Mouse (Mus musculus) CH12.LX (cell line): ENCODE results near the gene Zc3h18. TPM values are rescaled to one million over a fixed set of nuclear protein-coding genes. Genes with fewer than 3 reads are reported as not detected.

ENCODE experiments used
- DNase-seq: peaks from one replicate; pipeline ENCODE4 v3.0.0-alpha.2; 2013; ENCODE audit errors: extremely low read depth
- H3K27ac ChIP-seq: 2 replicates; pipeline ENCODE4 v1.5.1; 2012; ENCODE audit warnings: low read depth, mild to moderate bottlenecking, control low read depth, moderate library complexity; ENCODE audit not compliant: insufficient read depth
- H3K27me3 ChIP-seq: replicated peaks from 2 replicates; pipeline ENCODE3; 2012; ENCODE audit warnings: inconsistent platforms
- H3K36me3 ChIP-seq, 2 experiments: replicated peaks in 1 of 2; 2 replicates each; pipeline versions ENCODE3 to v1.6.1; 2012; ENCODE audit warnings: inconsistent platforms in 1 of 2, low read length in 1 of 2, mild to moderate bottlenecking in 1 of 2, mixed read lengths in 1 of 2, moderate library complexity in 1 of 2; ENCODE audit not compliant: control insufficient read depth in 1 of 2, insufficient read depth in 1 of 2
- H3K4me1 ChIP-seq, 2 experiments: 2 replicates each; pipeline ENCODE4 v1.6.1; 2012; ENCODE audit warnings: inconsistent platforms in 1 of 2, moderate library complexity in 1 of 2; ENCODE audit not compliant: insufficient read depth in 2 of 2, control insufficient read depth in 1 of 2
- H3K4me2 ChIP-seq: 2 replicates; pipeline ENCODE4 v1.6.1; 2012; ENCODE audit warnings: low read depth, mild to moderate bottlenecking, control low read depth; ENCODE audit not compliant: poor library complexity, insufficient read depth, severe bottlenecking
- H3K4me3 ChIP-seq, 3 experiments: fragments of 150-350 bp in 1 of 3; sonication (generic) in 1 of 3; replicated peaks in 1 of 3; 2 replicates each; pipeline versions ENCODE3 to v1.5.1; 2011 to 2012; ENCODE audit warnings: low read depth in 2 of 3, low read length in 2 of 3, mild to moderate bottlenecking in 2 of 3, moderate library complexity in 2 of 3, control low read depth in 1 of 3, improper control_type of control experiment in 1 of 3, inconsistent platforms in 1 of 3, mixed read lengths in 1 of 3; ENCODE audit not compliant: poor library complexity in 1 of 3
- H3K79me2 ChIP-seq: replicated peaks from 2 replicates; pipeline ENCODE4 v1.6.1; 2012; ENCODE audit warnings: mild to moderate bottlenecking, moderate library complexity; ENCODE audit not compliant: control insufficient read depth, poor library complexity, insufficient read depth, severe bottlenecking; ENCODE audit errors: extremely low read depth
- H3K9ac ChIP-seq: 2 replicates; pipeline ENCODE4 v1.6.1; 2012; ENCODE audit warnings: low read depth, mild to moderate bottlenecking, control low read depth, moderate library complexity; ENCODE audit not compliant: insufficient read depth
- H3K9me3 ChIP-seq: replicated peaks from 2 replicates; pipeline ENCODE3; 2012; ENCODE audit warnings: low read length, inconsistent platforms, mixed read lengths
- BHLHE40 ChIP-seq: IDR thresholded peaks from 2 replicates; pipeline ENCODE4 v1.6.1; 2011; ENCODE audit warnings: mild to moderate bottlenecking, low read depth, low read length, improper control_type of control experiment
- CHD1 ChIP-seq: IDR thresholded peaks from 2 replicates; pipeline ENCODE4 v1.6.1; 2012; ENCODE audit warnings: low read depth, low read length, improper control_type of control experiment, inconsistent platforms
- CHD2 ChIP-seq: IDR thresholded peaks from 2 replicates; pipeline ENCODE4 v1.6.1; 2011; ENCODE audit warnings: low read length, improper control_type of control experiment
- JUN ChIP-seq: IDR thresholded peaks from 2 replicates; pipeline ENCODE4 v1.6.1; 2011; ENCODE audit warnings: low read depth, mild to moderate bottlenecking, low read length, improper control_type of control experiment, moderate library complexity; ENCODE audit not compliant: insufficient read depth
- JUND ChIP-seq: conservative IDR thresholded peaks from 2 replicates; pipeline ENCODE4 v1.6.1; 2011; ENCODE audit warnings: low read depth, low read length, improper control_type of control experiment
- MAZ ChIP-seq: IDR thresholded peaks from 2 replicates; pipeline ENCODE4 v1.6.1; 2012; ENCODE audit warnings: low read depth, mild to moderate bottlenecking, inconsistent platforms, low read length, improper control_type of control experiment, moderate library complexity
- MEF2A ChIP-seq: IDR thresholded peaks from 2 replicates; pipeline ENCODE4 v1.6.1; 2014; ENCODE audit warnings: low read depth, mild to moderate bottlenecking, inconsistent platforms, low read length, improper control_type of control experiment, borderline replicate concordance
- MYC ChIP-seq: IDR thresholded peaks from 2 replicates; pipeline ENCODE4 v1.6.1; 2011; ENCODE audit warnings: low read depth, mild to moderate bottlenecking, improper control_type of control experiment, low read length
- NELFE ChIP-seq: IDR thresholded peaks from 2 replicates; pipeline ENCODE4 v1.6.1; 2011; ENCODE audit warnings: low read depth, low read length, improper control_type of control experiment
- NRF1 ChIP-seq: IDR thresholded peaks from 2 replicates; pipeline ENCODE4 v1.6.1; 2014; ENCODE audit warnings: low read depth, mild to moderate bottlenecking, inconsistent platforms, low read length, improper control_type of control experiment, moderate library complexity
- USF1 ChIP-seq: IDR thresholded peaks from 2 replicates; pipeline ENCODE4 v1.6.1; 2014; ENCODE audit warnings: low read depth, mild to moderate bottlenecking, inconsistent platforms, low read length, improper control_type of control experiment
- USF2 ChIP-seq: conservative IDR thresholded peaks from 2 replicates; pipeline ENCODE4 v1.6.1; 2011; ENCODE audit warnings: low read depth, low read length, improper control_type of control experiment
- ZKSCAN1 ChIP-seq: IDR thresholded peaks from 2 replicates; pipeline ENCODE4 v1.6.1; 2012; ENCODE audit warnings: low read depth, inconsistent platforms, low read length, improper control_type of control experiment, borderline replicate concordance
- ZMIZ1 ChIP-seq: IDR thresholded peaks from 2 replicates; pipeline ENCODE4 v1.6.1; 2012; ENCODE audit warnings: low read depth, mild to moderate bottlenecking, inconsistent platforms, low read length, improper control_type of control experiment
- dilution Hi-C: fragments of 300-500 bp; cut with MboI; formaldehyde crosslinking; loops from 2 replicates; pipeline ENCODE4 v1.14.3; 2020; ENCODE audit warnings: low sequenced_read_pairs; ENCODE audit not compliant: extremely low pct_unique_long_range_greater_than_20kb, extremely low pct_ligation_motif_present
- in situ Hi-C: fragments of 300-500 bp; cut with MboI; formaldehyde crosslinking; loops from 3 replicates; pipeline ENCODE4 v1.14.3; 2019; ENCODE audit warnings: low sequenced_read_pairs, low pct_ligation_motif_present, low pct_unique_long_range_greater_than_20kb, mixed read lengths
- polyA plus RNA-seq: library from polyadenylated mRNA; unstranded; fragments of >175 nt; gene quantifications from 2 replicates; pipeline ENCODE4 v1.2.1, GENCODE M21; 2012; ENCODE audit warnings: low read depth; ENCODE audit not compliant: insufficient read length
- total RNA-seq, 2 experiments: library from RNA; depleted of rRNA; stranded (reverse); fragments of 300-350 nt in 1 of 2; fragments of >200 nt in 1 of 2; gene quantifications; 2 replicates each; pipeline ENCODE4 v1.2.3; 2012 to 2014

The Zc3h18 gene
- total and polyA plus RNA-seq, 3 experiments: 34.6 to 83.0 (median 58.5) TPM

- no peak for TF ChIP-seq NRF1
- TF ChIP-seq CHD2: no peak
- TF ChIP-seq MAZ: no peak
- no peak for TF ChIP-seq USF2
- TF ChIP-seq BHLHE40: no peak
- no peak for TF ChIP-seq NELFE
- TF ChIP-seq, all 38 proteins: peak for 0
- dilution Hi-C loops: no loop called here
- Histone ChIP-seq H3K4me3 (no peak overlapping the region), H3K4me1 (no peaks in the 10 kb centered on the region), H3K79me2 (0 out of 2 replicates have a peak, but pooled peaks cover 5% of the 10 kb centered on the region), H3K27me3 (no peaks in the 10 kb centered on the region), H3K9me3 (no peaks in the 10 kb centered on the region), H3K36me3 (peaks cover 75 to 96% of the 10 kb centered on the region in 2 experiments), H3K4me2 (no peak overlapping the region), H3K27ac (no peak overlapping the region), H3K9ac (no peak overlapping the region)
- no peak for DNase-seq
- in situ Hi-C loops: no loop called here
Measured at GRCm38 (mm10) chr8:122398186-122398585, 21.8 kb downstream of the Zc3h18 start.

GRCm38 (mm10) chr8:122405146-122405805 lies 28.9 kb downstream of the Zc3h18 start:
- H3K9ac ChIP-seq: no peak overlapping the region
- H3K4me1 ChIP-seq: no peaks in the 10 kb centered on the region
- dilution Hi-C loops: no loop called here
- H3K79me2 ChIP-seq: no peaks in the 10 kb centered on the region
- DNase-seq: no peak
- H3K27ac ChIP-seq: no peak overlapping the region
- H3K27me3 ChIP-seq: no peaks in the 10 kb centered on the region
- H3K4me2 ChIP-seq: no peak overlapping the region
- peaks cover 88 to 98% of the 10 kb centered on the region in 2 experiments for H3K36me3 ChIP-seq
- TF ChIP-seq ZKSCAN1: no peak
- no peak for TF ChIP-seq MYC
- no peak for TF ChIP-seq MEF2A
- TF ChIP-seq USF1: no peak
- no peak for TF ChIP-seq JUN
- no peak for TF ChIP-seq ZMIZ1
- no peak for TF ChIP-seq JUND
- TF ChIP-seq CHD1: no peak
- TF ChIP-seq MAZ: no peak
- TF ChIP-seq, all 38 proteins: peak for 0
- Histone ChIP-seq H3K4me3 (no peak overlapping the region), H3K9me3 (no peaks in the 10 kb centered on the region)
- in situ Hi-C loops: no loop called here
